Mouse (Mus musculus) E14TG2a.4 (cell line): ENCODE measurements around the gene Rin3.

Experiments
- CTCF ChIP-seq: conservative IDR thresholded peaks from 2 replicates; pipeline ENCODE4 v1.5.1; 2014; ENCODE audit warnings: low read length
- NANOG ChIP-seq: IDR thresholded peaks from 2 replicates; pipeline ENCODE4 v1.6.1; 2014; ENCODE audit warnings: borderline replicate concordance, low read length, mixed read lengths
- POU5F1 ChIP-seq: IDR thresholded peaks from 2 replicates; pipeline ENCODE4 v1.6.1; 2014; ENCODE audit warnings: low read length, borderline replicate concordance

DNA sequence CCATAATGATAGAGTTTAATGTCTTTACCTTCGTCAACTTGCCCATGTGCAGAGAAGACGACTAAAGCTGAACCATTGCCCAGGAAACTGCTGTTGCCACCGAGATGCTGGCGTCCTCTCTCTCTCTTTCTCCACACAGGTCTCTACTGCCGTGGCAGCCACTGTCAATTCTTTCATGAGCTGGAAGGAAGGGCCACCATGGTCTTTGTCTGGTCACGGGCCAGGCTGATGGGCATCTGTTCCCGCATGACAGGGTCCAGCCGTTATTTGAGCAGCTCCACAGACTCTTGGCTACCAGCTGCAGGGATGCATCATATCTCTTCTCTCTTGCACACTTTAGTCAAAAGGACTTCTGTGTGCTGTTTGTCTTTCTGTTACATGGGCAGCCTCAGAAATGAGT lies 16.4 kb upstream of the Rin3 start:
- TF ChIP-seq CTCF: no peak
- no peak for TF ChIP-seq NANOG
- no peak for TF ChIP-seq POU5F1
